Mouse (Mus musculus): ENCODE results near the gene Krt39.
A peak's percentile ranks its signal among the peaks of the same experiment; 100 is the strongest.

The Krt39 gene

DNA sequence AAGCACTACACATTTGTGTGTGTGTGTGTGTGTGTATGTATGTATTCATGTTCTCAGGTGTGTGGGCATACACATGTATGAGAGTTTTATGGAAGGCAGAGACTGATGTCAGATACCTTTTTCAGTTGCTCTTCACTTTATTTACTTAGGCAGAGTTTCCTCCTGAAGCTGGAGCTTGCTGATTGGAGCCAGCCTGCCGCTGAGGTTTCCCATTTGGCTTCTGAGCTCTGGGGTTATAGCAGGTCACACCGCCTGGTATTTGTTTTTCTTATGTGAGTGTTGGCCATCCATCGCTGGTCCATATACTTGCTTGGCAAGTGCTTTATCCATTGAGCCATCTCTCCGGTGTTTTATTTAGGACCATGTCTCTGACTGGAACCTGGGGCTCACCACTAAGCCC, 51.9 kb downstream of the Krt39 start:
- no peak for DNase-seq

DNA sequence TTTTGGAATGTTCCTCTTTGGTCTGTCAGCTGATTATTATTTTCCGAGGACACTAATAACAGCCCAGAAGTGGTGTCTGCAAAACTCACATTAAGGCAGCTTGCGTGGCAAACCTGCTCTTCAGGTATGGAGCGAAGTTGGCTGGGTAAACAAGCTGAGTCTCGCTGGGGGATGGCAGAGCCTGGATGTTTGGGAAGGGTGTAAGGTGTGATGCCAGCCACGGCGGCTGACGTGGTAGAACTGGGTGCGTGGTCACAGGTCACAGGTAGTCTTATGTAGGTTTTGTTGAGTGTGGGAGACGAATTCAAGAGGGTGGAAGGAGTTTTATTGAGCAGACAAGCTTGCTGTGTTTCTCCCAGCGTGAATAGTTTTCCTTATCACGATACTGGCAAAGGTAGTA, 52.6 kb downstream of the Krt39 start:
- no peak for DNase-seq

DNA sequence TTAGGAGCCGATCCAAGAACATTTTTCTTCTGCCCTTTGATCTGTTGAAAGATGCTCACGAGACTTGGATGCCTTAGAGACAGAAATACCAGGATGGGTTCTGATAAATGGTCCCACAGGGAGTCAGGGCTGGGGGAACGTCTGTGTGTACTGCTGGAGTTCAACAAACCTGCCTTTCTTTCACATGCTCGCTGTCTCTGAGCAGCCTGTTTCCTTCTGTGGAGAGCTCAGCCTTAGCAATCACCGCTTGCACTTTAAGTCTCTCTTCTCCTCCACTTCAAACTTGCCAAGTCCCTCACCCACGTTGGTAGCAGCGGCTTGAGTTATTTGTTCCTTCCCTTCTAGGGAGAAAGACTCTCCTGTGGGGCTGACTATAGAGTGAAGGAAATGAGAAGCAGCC, 54.8 kb downstream of the Krt39 start:
- DNase-seq, result no peak

DNA sequence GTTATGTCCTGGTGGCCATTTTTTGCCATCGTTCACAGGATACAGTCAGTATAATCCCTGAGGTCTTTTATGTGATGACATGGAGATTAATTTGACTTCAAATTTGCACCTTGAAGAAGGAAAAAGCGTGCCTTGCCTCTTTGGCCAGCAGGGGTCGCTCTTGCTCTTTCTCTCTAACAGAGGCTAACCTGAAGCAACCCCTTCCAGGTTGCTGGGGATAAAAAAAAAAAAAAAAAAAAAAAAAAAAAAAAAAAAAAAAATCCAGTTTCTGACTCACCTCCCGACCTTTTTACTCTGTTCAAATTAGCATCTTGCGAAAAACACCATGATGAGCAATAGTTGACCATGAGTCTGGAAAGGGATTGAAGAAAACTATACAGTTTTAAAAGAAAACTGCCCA, 56.3 kb downstream of the Krt39 start:
- peak in 1 of 2 experiments; percentile 12 for DNase-seq
